Mouse (Mus musculus) T-helper 2 cell (primary cell): ENCODE results near the gene Serpinc1.

ENCODE experiments used
- in situ Hi-C: fragments of 300-600 bp; cut with MboI, MseI; formaldehyde crosslinking; loops from one replicate; pipeline ENCODE4 v1.15.1; 2025; ENCODE audit warnings: high pct_unique_total_duplicates

Gene Serpinc1

DNA sequence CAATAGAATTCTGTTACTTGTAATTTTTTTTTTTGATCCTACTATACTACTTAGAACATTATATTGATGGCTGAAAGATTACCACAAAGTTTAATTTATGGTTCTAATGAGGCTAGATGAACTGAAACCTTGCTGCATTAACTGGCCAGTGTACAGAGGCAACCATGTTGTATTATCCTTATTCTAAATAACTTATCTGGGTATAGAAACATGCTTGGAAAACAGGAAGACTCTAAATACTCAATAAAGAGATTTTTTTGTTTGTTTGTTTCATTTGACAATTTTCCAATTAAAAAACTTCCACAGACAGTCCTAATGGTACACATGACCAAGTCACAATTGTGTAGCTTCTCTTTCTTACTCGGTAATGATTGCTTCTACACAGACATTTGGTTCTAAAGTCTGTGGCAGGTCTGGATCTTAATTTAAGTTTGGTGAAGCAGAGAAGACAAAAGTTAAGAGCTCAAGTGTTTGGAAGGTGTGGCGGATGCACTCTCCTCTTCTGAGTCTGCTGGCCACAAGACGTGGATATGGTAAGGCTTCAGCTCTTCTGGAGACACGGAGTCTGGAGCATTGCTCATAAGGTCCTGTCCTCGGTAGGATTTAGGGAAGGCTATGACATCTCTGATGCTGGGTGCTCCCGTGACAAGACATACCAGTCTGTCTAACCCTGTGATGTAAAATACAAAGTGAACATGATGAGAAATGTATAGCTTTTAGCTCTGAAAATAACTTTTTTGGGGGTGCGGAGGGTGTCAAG is 63.1 kb downstream of the Serpinc1 start:
- in situ Hi-C loops, result no loop called here

DNA sequence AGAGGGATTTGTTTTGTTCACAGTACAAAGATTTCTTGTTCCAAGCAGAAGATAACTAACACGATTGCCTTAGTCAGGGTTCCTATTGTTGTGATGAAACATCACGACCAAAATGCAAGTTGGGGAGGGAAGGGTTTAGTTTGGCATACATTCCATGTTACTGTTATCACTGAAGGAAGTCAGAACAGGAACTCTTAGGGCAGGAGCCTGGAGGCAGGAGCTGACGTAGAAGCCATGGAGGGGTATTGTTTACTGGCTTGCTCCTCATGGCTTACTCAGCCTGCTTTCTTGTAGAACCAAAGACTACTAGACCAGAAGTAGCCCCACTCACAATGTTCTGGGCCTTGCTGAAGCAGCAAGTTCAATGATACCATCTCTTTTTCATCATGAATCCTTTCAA is 68.6 kb downstream of the Serpinc1 start:
- in situ Hi-C loops, result loop anchor here (5.0 kb wide), 1 partner anchor 130 kb away; no protein-coding TSS in a partner anchor
